Mouse (Mus musculus) heart, adult 9 months (tissue): ENCODE measurements around the gene Zfp131.
A peak's percentile ranks its signal among the peaks of the same experiment; 100 is the strongest.

Experiments used
- DNase-seq, 2 experiments: peaks; one replicate each; pipeline ENCODE4 v3.0.0; 2022; ENCODE audit warnings: low spot score in 2 of 2

The Zfp131 gene

GRCm38 (mm10) chr13:119755141-119755547 lies 35.5 kb downstream of the Zfp131 start:
- DNase-seq = peak; percentile 21 to 23

GRCm38 (mm10) chr13:119754635-119755020 lies 36.1 kb downstream of the Zfp131 start:
- no peak for DNase-seq

GRCm38 (mm10) chr13:119753859-119754634 lies 36.6 kb downstream of the Zfp131 start:
- no peak for DNase-seq

DNA sequence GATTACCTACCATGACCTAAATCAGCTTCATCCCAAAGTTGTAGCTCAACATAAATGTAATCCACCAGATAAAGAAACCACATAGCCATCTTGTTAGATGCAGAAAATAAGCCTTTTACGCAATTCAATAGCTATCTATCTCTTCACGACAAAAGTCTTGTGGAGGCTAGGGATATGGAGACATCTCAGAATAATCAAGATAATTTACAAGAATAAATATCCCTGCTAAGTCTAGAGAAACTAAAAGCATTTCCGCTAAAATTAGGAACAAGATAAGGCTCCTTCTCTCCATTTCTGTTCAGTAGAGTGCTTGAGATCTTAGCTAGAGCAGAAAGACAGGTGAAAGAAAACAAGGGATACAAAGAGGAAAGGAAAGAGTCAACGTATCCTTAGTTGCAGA lies 43.8 kb downstream of the Zfp131 start:
- no peak for DNase-seq

- no peak for DNase-seq
Measured at GRCm38 (mm10) chr13:119743470-119743869, 47.2 kb downstream of the Zfp131 start.

DNA sequence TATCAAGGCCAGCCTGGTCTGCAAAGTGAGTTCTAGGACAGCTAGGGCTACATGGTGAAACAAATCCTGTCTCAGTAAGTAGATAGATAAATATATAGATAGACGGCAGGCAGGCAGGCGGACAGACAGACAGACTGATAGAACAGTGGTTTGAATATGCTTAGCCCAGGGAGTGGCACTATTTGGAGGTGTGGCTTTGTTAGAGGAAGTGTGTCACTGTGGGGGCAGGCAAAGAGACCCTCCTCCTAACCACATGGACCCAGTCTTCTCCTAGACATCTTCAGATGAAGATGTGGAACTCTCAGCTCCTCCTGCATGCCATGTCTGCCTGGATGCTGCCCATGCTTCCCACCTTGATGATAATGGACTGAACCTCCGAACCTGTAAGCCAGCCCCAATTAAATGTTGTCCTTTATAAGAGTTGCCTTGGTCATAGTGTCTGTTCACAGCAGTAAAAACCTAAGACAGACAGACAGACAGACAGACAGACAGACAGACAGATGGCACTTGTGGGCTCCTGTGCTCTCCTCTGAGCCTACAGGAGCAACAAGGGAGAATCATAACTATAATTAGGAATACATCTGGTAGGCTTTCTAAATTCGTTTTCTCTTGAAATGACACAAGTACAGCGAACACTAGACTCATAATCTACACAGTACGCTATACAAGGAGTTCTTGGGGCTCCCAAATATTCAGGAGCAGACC lies 47.8 kb downstream of the Zfp131 start:
- DNase-seq = no peak

- DNase-seq = no peak
Measured at GRCm38 (mm10) chr13:119741390-119742237, 49.1 kb downstream of the Zfp131 start.

GRCm38 (mm10) chr13:119731448-119731847 lies 59.2 kb downstream of the Zfp131 start:
- no peak for DNase-seq

- no peak for DNase-seq
Measured at GRCm38 (mm10) chr13:119729406-119729805, 61.3 kb downstream of the Zfp131 start.

- no peak for DNase-seq
Measured at GRCm38 (mm10) chr13:119727608-119728387, 62.9 kb downstream of the Zfp131 start.

- no peak for DNase-seq
Measured at GRCm38 (mm10) chr13:119724541-119724940, 66.1 kb downstream of the Zfp131 start.

DNA sequence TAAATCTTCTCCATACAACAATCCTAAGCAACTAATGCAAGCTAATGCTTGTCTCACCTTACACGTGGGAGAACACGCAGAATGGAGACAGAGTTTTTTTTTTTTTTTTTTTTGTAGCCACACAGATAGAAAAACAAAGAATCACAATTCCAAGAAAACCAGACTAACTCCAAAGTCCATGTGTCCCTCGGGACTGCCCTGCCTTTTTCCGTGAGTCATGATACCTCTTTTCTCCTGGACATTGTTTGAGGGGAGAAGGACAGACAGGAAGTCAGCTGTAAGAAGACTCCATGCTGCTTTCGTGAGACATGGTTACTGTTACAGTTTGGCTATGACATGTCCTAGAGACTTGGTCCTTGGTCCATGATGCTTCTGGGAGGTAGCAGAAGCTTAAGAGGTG lies 67.3 kb downstream of the Zfp131 start:
- DNase-seq = no peak

- DNase-seq = no peak
Measured at GRCm38 (mm10) chr13:119722447-119722846, 68.2 kb downstream of the Zfp131 start.

DNA sequence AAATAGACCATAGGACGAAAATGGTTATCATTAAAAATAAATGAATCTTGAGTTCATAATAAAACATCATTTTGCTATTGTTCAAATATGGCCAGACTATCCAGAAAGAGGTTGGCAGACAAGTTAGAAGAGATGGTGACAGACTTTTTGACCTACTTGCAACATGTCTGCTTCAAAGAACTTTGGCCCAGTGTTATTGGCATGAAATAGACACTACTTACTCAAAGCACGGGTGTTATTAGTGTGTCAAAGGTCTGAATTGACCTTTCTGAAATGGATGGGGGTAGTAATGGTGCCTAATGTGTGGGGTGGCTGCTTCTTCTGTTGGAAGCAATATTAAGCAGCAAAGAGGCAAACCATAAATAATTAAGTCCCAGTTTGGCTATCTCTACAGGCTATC lies 74.6 kb downstream of the Zfp131 start:
- no peak for DNase-seq
